Mouse (Mus musculus): Measurements from ENCODE around the gene Upk3a.

- TF ChIP-seq CTCF (IDR thresholded peaks at IDR 0.05; ENCODE audit: extremely low read depth, insufficient read depth, insufficient read length, insufficient replicate concordance) (no peak), POLR2A (IDR thresholded peaks at IDR 0.05; ENCODE audit: low read depth, low read length) (no peak)
Observed at GRCm38 (mm10) chr15:84989771-84990170, 27.2 kb upstream of the Upk3a start.
